Mouse (Mus musculus): ENCODE results near the gene Ugt1a1. TPM values are rescaled to one million over a fixed set of nuclear protein-coding genes. Genes with fewer than 3 reads are reported as not detected.

Ugt1a1 gene
- polyA plus RNA-seq, 1 experiment, result 1.8 TPM

GRCm38 (mm10) chr1:88240579-88240978 is 28.8 kb downstream of the Ugt1a1 start:
- Histone ChIP-seq H3K27ac (ENCODE audit: control insufficient read depth, insufficient read depth, low read depth, low read length, poor library complexity) (no peak overlapping the region), H3K4me1 (ENCODE audit: control insufficient read depth, insufficient read depth, low read length) (no peaks in the 10 kb centered on the region), H3K4me3 (replicated peaks; ENCODE audit: control insufficient read depth, low read depth, low read length) (no peak overlapping the region)
- WGBS, result 61% methylated on average over 4 of the region's 4 CpGs
- TF ChIP-seq CTCF (IDR thresholded peaks at IDR 0.05; ENCODE audit: control insufficient read depth, insufficient read depth, low read length), result no peak

GRCm38 (mm10) chr1:88243861-88244260 is 32.1 kb downstream of the Ugt1a1 start:
- 62% methylated on average over 5 of the region's 5 CpGs for WGBS

GRCm38 (mm10) chr1:88245881-88246280 is 34.1 kb downstream of the Ugt1a1 start:
- 74% methylated on average over 6 of the region's 6 CpGs for WGBS

More at GRCm38 (mm10) chr1:88243861-88244260, 32.1 kb downstream of the Ugt1a1 start:
- Histone ChIP-seq H3K4me1 (ENCODE audit: control insufficient read depth, insufficient read depth, low read length) (0 out of 2 replicates have a peak, but pooled peaks cover 1% of the 10 kb centered on the region), H3K27ac (ENCODE audit: control insufficient read depth, insufficient read depth, low read depth, low read length, poor library complexity) (no peak overlapping the region), H3K4me3 (replicated peaks; ENCODE audit: control insufficient read depth, low read depth, low read length) (no peak overlapping the region)
- no peak for TF ChIP-seq POLR2A (IDR thresholded peaks at IDR 0.05; ENCODE audit: borderline replicate concordance, control insufficient read depth, low read depth, low read length)
- no peak for TF ChIP-seq CTCF (IDR thresholded peaks at IDR 0.05; ENCODE audit: control insufficient read depth, insufficient read depth, low read length)

GRCm38 (mm10) chr1:88246386-88246785 is 34.6 kb downstream of the Ugt1a1 start:
- H3K4me3 ChIP-seq (replicated peaks; ENCODE audit: control insufficient read depth, low read depth, low read length), result no peak overlapping the region
- no peak for TF ChIP-seq CTCF (IDR thresholded peaks at IDR 0.05; ENCODE audit: control insufficient read depth, insufficient read depth, low read length)
- TF ChIP-seq POLR2A (IDR thresholded peaks at IDR 0.05; ENCODE audit: borderline replicate concordance, control insufficient read depth, low read depth, low read length), result no peak
- 45% methylated on average over 6 of the region's 6 CpGs for WGBS
- H3K4me1 ChIP-seq (ENCODE audit: control insufficient read depth, insufficient read depth, low read length), result 0 out of 2 replicates have a peak, but pooled peaks cover 1% of the 10 kb centered on the region
- no peak overlapping the region for H3K27ac ChIP-seq (ENCODE audit: control insufficient read depth, insufficient read depth, low read depth, low read length, poor library complexity)

More at GRCm38 (mm10) chr1:88245881-88246280, 34.1 kb downstream of the Ugt1a1 start:
- Histone ChIP-seq H3K27ac (ENCODE audit: control insufficient read depth, insufficient read depth, low read depth, low read length, poor library complexity) (no peak overlapping the region), H3K4me1 (ENCODE audit: control insufficient read depth, insufficient read depth, low read length) (0 out of 2 replicates have a peak, but pooled peaks cover 1% of the 10 kb centered on the region), H3K4me3 (replicated peaks; ENCODE audit: control insufficient read depth, low read depth, low read length) (no peak overlapping the region)
- TF ChIP-seq POLR2A (IDR thresholded peaks at IDR 0.05; ENCODE audit: borderline replicate concordance, control insufficient read depth, low read depth, low read length) (no peak), CTCF (IDR thresholded peaks at IDR 0.05; ENCODE audit: control insufficient read depth, insufficient read depth, low read length) (no peak)

GRCm38 (mm10) chr1:88247660-88248059 is 35.9 kb downstream of the Ugt1a1 start:
- WGBS, result 51% methylated on average over 2 of the region's 2 CpGs
- no peak for TF ChIP-seq CTCF (IDR thresholded peaks at IDR 0.05; ENCODE audit: control insufficient read depth, insufficient read depth, low read length)
- TF ChIP-seq POLR2A (IDR thresholded peaks at IDR 0.05; ENCODE audit: borderline replicate concordance, control insufficient read depth, low read depth, low read length), result no peak
- Histone ChIP-seq H3K4me1 (ENCODE audit: control insufficient read depth, insufficient read depth, low read length) (0 out of 2 replicates have a peak, but pooled peaks cover 1% of the 10 kb centered on the region), H3K4me3 (replicated peaks; ENCODE audit: control insufficient read depth, low read depth, low read length) (no peak overlapping the region), H3K27ac (ENCODE audit: control insufficient read depth, insufficient read depth, low read depth, low read length, poor library complexity) (no peak overlapping the region)

GRCm38 (mm10) chr1:88248658-88249057 is 36.9 kb downstream of the Ugt1a1 start:
- 46% methylated on average over 4 of the region's 4 CpGs for WGBS
- H3K4me1 ChIP-seq (ENCODE audit: control insufficient read depth, insufficient read depth, low read length), result peaks cover 1% of the 10 kb centered on the region; the same call in 1 of the 2 replicates
- H3K4me3 ChIP-seq (replicated peaks; ENCODE audit: control insufficient read depth, low read depth, low read length), result no peak overlapping the region
- H3K27ac ChIP-seq (ENCODE audit: control insufficient read depth, insufficient read depth, low read depth, low read length, poor library complexity), result no peak overlapping the region
- TF ChIP-seq CTCF (IDR thresholded peaks at IDR 0.05; ENCODE audit: control insufficient read depth, insufficient read depth, low read length), result no peak
- TF ChIP-seq POLR2A (IDR thresholded peaks at IDR 0.05; ENCODE audit: borderline replicate concordance, control insufficient read depth, low read depth, low read length), result no peak

- H3K4me3 ChIP-seq (replicated peaks; ENCODE audit: control insufficient read depth, low read depth, low read length), result no peak overlapping the region
- H3K27ac ChIP-seq (ENCODE audit: control insufficient read depth, insufficient read depth, low read depth, low read length, poor library complexity), result no peak overlapping the region
- whole genome bisulfite sequencing, result 74% methylated on average over 7 of the region's 7 CpGs
Measured at GRCm38 (mm10) chr1:88249596-88249995, 37.8 kb downstream of the Ugt1a1 start.

GRCm38 (mm10) chr1:88250023-88250422 is 38.3 kb downstream of the Ugt1a1 start:
- WGBS, result 75% methylated on average over 5 of the region's 5 CpGs
- TF ChIP-seq CTCF (IDR thresholded peaks at IDR 0.05; ENCODE audit: control insufficient read depth, insufficient read depth, low read length), result no peak
- TF ChIP-seq POLR2A (IDR thresholded peaks at IDR 0.05; ENCODE audit: borderline replicate concordance, control insufficient read depth, low read depth, low read length), result no peak
- Histone ChIP-seq H3K27ac (ENCODE audit: control insufficient read depth, insufficient read depth, low read depth, low read length, poor library complexity) (no peak overlapping the region), H3K4me3 (replicated peaks; ENCODE audit: control insufficient read depth, low read depth, low read length) (no peak overlapping the region), H3K4me1 (ENCODE audit: control insufficient read depth, insufficient read depth, low read length) (peaks cover 1% of the 10 kb centered on the region; the same call in 1 of the 2 replicates)

More at GRCm38 (mm10) chr1:88249596-88249995, 37.8 kb downstream of the Ugt1a1 start:
- TF ChIP-seq CTCF (IDR thresholded peaks at IDR 0.05; ENCODE audit: control insufficient read depth, insufficient read depth, low read length), result no peak
- TF ChIP-seq POLR2A (IDR thresholded peaks at IDR 0.05; ENCODE audit: borderline replicate concordance, control insufficient read depth, low read depth, low read length), result no peak
- H3K4me1 ChIP-seq (ENCODE audit: control insufficient read depth, insufficient read depth, low read length), result peaks cover 1% of the 10 kb centered on the region; the same call in 1 of the 2 replicates

GRCm38 (mm10) chr1:88253106-88253505 is 41.3 kb downstream of the Ugt1a1 start:
- no peak overlapping the region for H3K4me3 ChIP-seq (replicated peaks; ENCODE audit: control insufficient read depth, low read depth, low read length)
- WGBS, result 52% methylated on average over 8 of the region's 8 CpGs
- TF ChIP-seq CTCF (IDR thresholded peaks at IDR 0.05; ENCODE audit: control insufficient read depth, insufficient read depth, low read length) (no peak), POLR2A (IDR thresholded peaks at IDR 0.05; ENCODE audit: borderline replicate concordance, control insufficient read depth, low read depth, low read length) (no peak)
- no peak overlapping the region for H3K27ac ChIP-seq (ENCODE audit: control insufficient read depth, insufficient read depth, low read depth, low read length, poor library complexity)
- peaks cover 1% of the 10 kb centered on the region; the same call in 1 of the 2 replicates for H3K4me1 ChIP-seq (ENCODE audit: control insufficient read depth, insufficient read depth, low read length)
